Mouse (Mus musculus) intestine, embryonic 16.5 days (tissue): ENCODE measurements around the gene Hcst. TPM values are rescaled to one million over a fixed set of nuclear protein-coding genes. Genes with fewer than 3 reads are reported as not detected.

Experiments used
- polyA plus RNA-seq: library from polyadenylated mRNA; unstranded; fragments of >200 nt; fragmentation: Nextera tagmentation; extraction: Ambion mirVana; gene quantifications from 2 replicates; pipeline ENCODE4 v1.2.1, GENCODE M21; 2015

Hcst gene
- polyA plus RNA-seq, 1 experiment from 2014 or later, result 3.1 TPM

Other genes starting within 250 kb of the Hcst start
- gene Cox7a1, start 235.7 kb downstream of the Hcst start, polyA plus RNA-seq, result 41.5 and 50.1 TPM in 2 replicates
- gene Capns1, start 221.0 kb downstream of the Hcst start, polyA plus RNA-seq, result 80.2 and 86.9 TPM in 2 replicates
- 99.2 and 103 TPM in 2 replicates for gene Polr2i, start 187.9 kb downstream of the Hcst start, polyA plus RNA-seq
- 139 and 142 TPM in 2 replicates for gene Tbcb, start 187.6 kb downstream of the Hcst start, polyA plus RNA-seq
- gene Ovol3, start 184.1 kb downstream of the Hcst start, polyA plus RNA-seq, result not detected in 2 replicates
- 0.22 and 0.37 TPM in 2 replicates for gene Thap8, start 139.8 kb downstream of the Hcst start, polyA plus RNA-seq
- gene Wdr62, start 139.4 kb downstream of the Hcst start, polyA plus RNA-seq, result 5.7 and 7.3 TPM in 2 replicates
- 20.9 and 22.1 TPM in 2 replicates for gene Clip3, start 128.1 kb downstream of the Hcst start, polyA plus RNA-seq
- 68.8 and 70.6 TPM in 2 replicates for gene Alkbh6, start 111.1 kb downstream of the Hcst start, polyA plus RNA-seq
- gene Syne4, start 105.0 kb downstream of the Hcst start, polyA plus RNA-seq, result 58.9 and 59.7 TPM in 2 replicates
- 0.61 and 2.8 TPM in 2 replicates for gene E130208F15Rik, start 98.1 kb downstream of the Hcst start, polyA plus RNA-seq
- 13.8 and 14.3 TPM in 2 replicates for gene Sdhaf1, start 96.0 kb downstream of the Hcst start, polyA plus RNA-seq
- gene Lrfn3, start 57.1 kb downstream of the Hcst start, polyA plus RNA-seq, result 2.5 and 3.0 TPM in 2 replicates
- 55.2 and 59.9 TPM in 2 replicates for gene Tyrobp, start 6.1 kb downstream of the Hcst start, polyA plus RNA-seq
- 2.6 TPM in 2 replicates for gene Nfkbid, start 1.9 kb upstream of the Hcst start, polyA plus RNA-seq
- 32.4 and 33.3 TPM in 2 replicates for gene Aplp1, start 25.7 kb upstream of the Hcst start, polyA plus RNA-seq
- gene Kirrel2, start 37.8 kb upstream of the Hcst start, polyA plus RNA-seq, result 1.0 and 1.1 TPM in 2 replicates
- 0.94 and 1.8 TPM in 2 replicates for gene Nphs1, start 38.5 kb upstream of the Hcst start, polyA plus RNA-seq
- 9.9 and 13.0 TPM in 2 replicates for gene Prodh2, start 73.8 kb upstream of the Hcst start, polyA plus RNA-seq
- 5.6 and 6.4 TPM in 2 replicates for gene Arhgap33, start 115.2 kb upstream of the Hcst start, polyA plus RNA-seq
- 48.4 and 53.8 TPM in 2 replicates for gene Hspb6, start 132.3 kb upstream of the Hcst start, polyA plus RNA-seq
- gene Proser3, start 132.4 kb upstream of the Hcst start, polyA plus RNA-seq, result 6.3 and 7.6 TPM in 2 replicates
- 44.5 and 50.0 TPM in 2 replicates for gene Lin37, start 140.0 kb upstream of the Hcst start, polyA plus RNA-seq
- gene U2af1l4, start 143.4 kb upstream of the Hcst start, polyA plus RNA-seq, result 71.2 and 73.8 TPM in 2 replicates
- gene Gm49396, start 143.5 kb upstream of the Hcst start, polyA plus RNA-seq, result 9.2 and 9.3 TPM in 2 replicates
- 158 and 168 TPM in 2 replicates for gene Psenen, start 143.8 kb upstream of the Hcst start, polyA plus RNA-seq
- 3.7 and 5.4 TPM in 2 replicates for gene Igflr1, start 145.6 kb upstream of the Hcst start, polyA plus RNA-seq
- 6.8 and 7.1 TPM in 2 replicates for gene Kmt2b, start 168.9 kb upstream of the Hcst start, polyA plus RNA-seq
- 1.2 and 1.9 TPM in 2 replicates for gene Zbtb32, start 179.1 kb upstream of the Hcst start, polyA plus RNA-seq
- 5.9 and 7.3 TPM in 2 replicates for gene Upk1a, start 193.0 kb upstream of the Hcst start, polyA plus RNA-seq
- gene Cox6b1, start 206.3 kb upstream of the Hcst start, polyA plus RNA-seq, result 1,335 and 1,344 TPM in 2 replicates
- not detected in 2 replicates for gene Etv2, start 216.0 kb upstream of the Hcst start, polyA plus RNA-seq
- 93.8 and 95.7 TPM in 2 replicates for gene Rbm42, start 230.5 kb upstream of the Hcst start, polyA plus RNA-seq
- gene Haus5, start 245.1 kb upstream of the Hcst start, polyA plus RNA-seq, result 33.7 and 39.4 TPM in 2 replicates